Mouse (Mus musculus): ENCODE measurements around the gene Serpinb1c. TPM values are rescaled to one million over a fixed set of nuclear protein-coding genes. Genes with fewer than 3 reads are reported as not detected.

Gene Serpinb1c
- total RNA-seq, 1 experiment from 2014 or later, result not detected

DNA sequence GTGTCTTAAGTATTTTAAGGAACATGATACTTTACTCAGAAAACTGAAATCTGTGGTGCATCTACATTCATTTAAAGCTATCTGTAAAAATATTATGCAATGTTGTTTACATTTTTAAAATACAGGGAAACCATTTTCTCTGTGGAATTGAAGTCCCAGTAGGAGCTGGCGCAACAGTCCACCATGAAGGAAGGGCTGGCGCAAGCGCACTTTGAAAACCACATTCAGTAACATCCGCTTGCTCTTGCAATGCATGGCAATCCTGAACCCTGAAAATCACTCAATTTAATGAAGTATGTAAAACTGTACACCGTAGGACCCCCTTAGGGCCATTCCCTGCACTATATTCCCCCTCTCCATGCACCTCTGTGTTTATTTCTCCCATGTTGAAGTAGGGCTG lies 63.5 kb downstream of the Serpinb1c start:
- ATAC-seq (replicated peaks in 1 of 2; ENCODE audit: insufficient read depth in 1 of 2, low FRiP score in 2 of 2, low TSS enrichment in 1 of 2, low read depth in 1 of 2, poor library complexity in 2 of 2, severe bottlenecking in 2 of 2), result peak in 1 of 2 experiments; percentile 21; a peak in 1 of 4 replicates

- ATAC-seq (replicated peaks in 1 of 2; ENCODE audit: insufficient read depth in 1 of 2, low FRiP score in 2 of 2, low TSS enrichment in 1 of 2, low read depth in 1 of 2, poor library complexity in 2 of 2, severe bottlenecking in 2 of 2), result peak; percentile 72 to 83
Measured at GRCm38 (mm10) chr13:32833237-32833636, 64.8 kb downstream of the Serpinb1c start.

GRCm38 (mm10) chr13:32832776-32833175 lies 65.2 kb downstream of the Serpinb1c start:
- peak; percentile 23 to 38; a peak in 1 of 4 replicates for ATAC-seq (replicated peaks in 1 of 2; ENCODE audit: insufficient read depth in 1 of 2, low FRiP score in 2 of 2, low TSS enrichment in 1 of 2, low read depth in 1 of 2, poor library complexity in 2 of 2, severe bottlenecking in 2 of 2)

DNA sequence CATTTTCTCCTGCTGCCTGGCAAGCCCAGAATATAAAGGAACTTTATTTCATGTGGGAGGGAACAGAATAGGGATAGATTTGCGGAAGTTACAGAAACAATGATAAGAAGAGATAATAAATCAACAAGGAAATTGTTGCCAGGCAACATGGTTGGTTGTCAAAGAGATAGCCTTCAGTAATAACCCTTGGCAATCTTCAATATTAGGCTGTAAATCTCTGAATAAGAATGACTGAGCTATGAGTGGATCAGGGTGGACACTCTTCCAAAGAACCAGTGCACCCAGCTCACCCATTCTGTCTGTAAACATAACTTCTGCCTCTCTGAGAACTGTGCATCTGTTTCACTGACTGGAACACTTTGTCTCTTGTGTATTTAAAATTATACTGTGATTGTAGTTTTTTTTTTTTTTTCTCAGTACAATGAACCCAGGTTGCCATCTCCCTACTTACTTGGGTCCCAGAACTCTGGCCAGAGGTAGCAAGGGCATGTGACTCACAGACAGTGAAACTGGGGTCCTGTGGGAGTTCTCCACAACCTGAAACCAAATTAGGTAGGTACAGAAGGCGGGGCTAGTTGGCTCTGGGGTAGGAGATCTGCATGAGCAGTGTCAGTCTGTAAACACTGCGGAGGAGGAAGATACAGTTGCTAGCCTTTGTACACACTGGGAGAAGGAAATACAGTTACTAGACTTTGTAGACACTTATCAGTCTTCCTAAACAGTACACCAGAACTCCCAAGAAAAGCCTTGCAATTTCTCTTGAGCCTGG lies 66.3 kb downstream of the Serpinb1c start:
- no peak for ATAC-seq (replicated peaks in 1 of 2; ENCODE audit: insufficient read depth in 1 of 2, low FRiP score in 2 of 2, low TSS enrichment in 1 of 2, low read depth in 1 of 2, poor library complexity in 2 of 2, severe bottlenecking in 2 of 2)

Other genes starting within 250 kb of the Serpinb1c start
- not detected in 2 replicates for gene Mylk4, start 114.3 kb downstream of the Serpinb1c start, total RNA-seq (2017)
- 41.8 and 46.3 TPM in 2 replicates for gene Wrnip1, start 96.2 kb downstream of the Serpinb1c start, total RNA-seq (2017)
- 1.1 TPM in 1 of 2 replicates, not detected in the other for gene D930007J09Rik, start 95.4 kb downstream of the Serpinb1c start, total RNA-seq (2017)
- 253 and 288 TPM in 2 replicates for gene Serpinb1a, start 47.0 kb downstream of the Serpinb1c start, total RNA-seq (2017)
- 34.6 and 52.6 TPM in 2 replicates for gene Serpinb6b, start 67.0 kb upstream of the Serpinb1c start, total RNA-seq (2017)
- 17.5 and 22.2 TPM in 2 replicates for gene Serpinb9, start 105.0 kb upstream of the Serpinb1c start, total RNA-seq (2017)
- not detected in 2 replicates for gene Serpinb9b, start 129.2 kb upstream of the Serpinb1c start, total RNA-seq (2017)
- gene Serpinb1b, start 180.4 kb upstream of the Serpinb1c start, total RNA-seq (2017), result not detected in 2 replicates

Measured in hematopoietic stem cell, adult 5-6 weeks (primary cell).